Comparison of ENCODE assay signal across 10 mouse cellular contexts in the genomic region with DNA sequence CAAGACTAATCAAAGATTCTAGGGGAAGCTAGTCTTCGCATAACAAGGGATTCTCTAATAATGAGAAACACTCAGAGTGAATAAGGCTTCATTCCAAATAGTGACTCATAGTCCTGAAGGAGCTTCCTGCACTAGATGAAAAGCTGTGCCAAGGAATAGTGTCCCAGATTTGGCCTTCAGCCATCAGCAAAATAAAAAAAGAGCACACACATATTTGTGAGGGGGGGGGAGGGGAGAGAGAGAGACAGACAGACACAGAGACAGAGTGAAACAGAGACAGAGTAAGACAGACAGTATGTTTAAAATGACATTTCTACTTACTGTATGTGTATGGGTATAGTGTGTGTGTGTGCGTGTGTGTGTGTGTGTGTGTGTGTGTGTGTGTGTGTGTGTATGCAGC.
DNase-seq lines count a peak whose midpoint lies in the region; ATAC-seq lines count a peak whose summit lies in the region.
"Had no signal": no experiment of that assay in that cellular context is flagged by ENCODE, and none has a peak within 500 bp of the region (broad histone marks: within the 10 kb centered on the region; RNA-seq: fewer than 3 reads in every experiment).

No protein-coding gene starts in this region.

- ATAC-seq in frontal cortex, adult (ENCODE audit: low TSS enrichment): peak; percentile 72; the same call in 1 of the 2 replicates
- peak; percentile 32; the same call in 1 of the 2 replicates for ATAC-seq in midbrain, embryonic 13.5 days
- no peak for ATAC-seq in midbrain, embryonic 16.5 days
- ATAC-seq: inflammation-experienced regulatory T-cells, adult 6 months had no signal

- no peak overlapping the region for H3K4me3 ChIP-seq in midbrain, embryonic 13.5 days (replicated peaks)
- H3K4me3 ChIP-seq in midbrain, embryonic 16.5 days (ENCODE audit: low read depth, low read length): no peak overlapping the region

- no peak for DNase-seq in frontal cortex, postnatal 25 days (ENCODE audit: low spot score in 2 of 2)
- DNase-seq in cerebellum, postnatal 36 days: peak; percentile 21 to 50
- peak; percentile 86 for DNase-seq in lung, postnatal 36 days
- DNase-seq in ovary, adult 18-20 months (ENCODE audit: low spot score): no peak
- no peak for DNase-seq in spleen, postnatal 14 days (ENCODE audit: low spot score in 2 of 2)
- DNase-seq: embryo, embryonic 11 days had no signal

- H3K36me3 ChIP-seq in midbrain, embryonic 13.5 days: no peaks in the 10 kb centered on the region
- no peaks in the 10 kb centered on the region for H3K36me3 ChIP-seq in midbrain, embryonic 16.5 days (ENCODE audit: control insufficient read depth, insufficient read depth, low read length)

- H3K9me3 ChIP-seq in midbrain, embryonic 13.5 days: no peaks in the 10 kb centered on the region
- no peaks in the 10 kb centered on the region for H3K9me3 ChIP-seq in midbrain, embryonic 16.5 days (replicated peaks; ENCODE audit: control insufficient read depth, low read length, poor library complexity, severe bottlenecking)

- H3K27me3 ChIP-seq in midbrain, embryonic 13.5 days: no peaks in the 10 kb centered on the region
- H3K27me3 ChIP-seq in midbrain, embryonic 16.5 days (ENCODE audit: control insufficient read depth, insufficient read depth, low read depth, low read length): no peaks in the 10 kb centered on the region

- H3K4me1 ChIP-seq in midbrain, embryonic 13.5 days (replicated peaks): peaks cover 27% of the 10 kb centered on the region
- no peaks in the 10 kb centered on the region for H3K4me1 ChIP-seq in midbrain, embryonic 16.5 days (ENCODE audit: control insufficient read depth, insufficient read depth, low read length)

- WGBS in midbrain, embryonic 13.5 days: 67% methylated on average over 2 of the region's 2 CpGs
- 69% methylated on average over 2 of the region's 2 CpGs for WGBS in midbrain, embryonic 16.5 days

- H3K9ac ChIP-seq in midbrain, embryonic 13.5 days (replicated peaks): no peak overlapping the region
- no peak overlapping the region for H3K9ac ChIP-seq in midbrain, embryonic 16.5 days (ENCODE audit: low read depth, low read length)

- H3K4me2 ChIP-seq in midbrain, embryonic 13.5 days (replicated peaks): no peak overlapping the region
- H3K4me2 ChIP-seq in midbrain, embryonic 16.5 days (ENCODE audit: low read length): no peak overlapping the region

- H3K27ac ChIP-seq in midbrain, embryonic 13.5 days: 0 out of 2 replicates have a peak overlapping the region, but pooled peaks have one; percentile 10
- no peak overlapping the region for H3K27ac ChIP-seq in midbrain, embryonic 16.5 days (ENCODE audit: low read length)

Comparison
In these comparisons a context has a peak if more than half of its experiments do, and no peak if none do; other contexts are left out.
1. DNase-seq: peak in cerebellum, postnatal 36 days (2 of 2) and lung, postnatal 36 days (single experiment); none in frontal cortex, postnatal 25 days (0 of 2), ovary, adult 18-20 months (single experiment) and spleen, postnatal 14 days (0 of 2).